Mouse (Mus musculus): Measurements from ENCODE around the gene Rcor1.

GRCm38 (mm10) chr12:111095086-111095485 lies 55.9 kb downstream of the Rcor1 start:
- TF ChIP-seq CTCF (IDR thresholded peaks at IDR 0.05; ENCODE audit: control insufficient read depth, insufficient read depth, insufficient replicate concordance, low read depth, low read length) (no peak), POLR2A (IDR thresholded peaks at IDR 0.05; ENCODE audit: control insufficient read depth, low read depth, low read length) (no peak)

All from testis, adult 2 months (tissue).